Mouse (Mus musculus) brain, embryonic 14.5 days (tissue): Measurements from ENCODE around the gene Tns3.

ENCODE experiments used
- CTCF ChIP-seq: fragments of 200-500 bp; IDR thresholded peaks from 2 replicates; pipeline ENCODE4 v1.5.1; 2012; ENCODE audit warnings: inconsistent platforms, mild to moderate bottlenecking, moderate library complexity, borderline replicate concordance; ENCODE audit not compliant: insufficient read depth, insufficient read length; ENCODE audit errors: extremely low read depth
- POLR2A ChIP-seq: fragments of 200-500 bp; IDR thresholded peaks from 2 replicates; pipeline ENCODE4 v1.6.1; 2012; ENCODE audit warnings: mild to moderate bottlenecking, inconsistent platforms, borderline replicate concordance; ENCODE audit not compliant: poor library complexity, insufficient read depth, insufficient read length, severe bottlenecking; ENCODE audit errors: extremely low read depth

- TF ChIP-seq POLR2A (no peak), CTCF (no peak)
Measured at GRCm38 (mm10) chr11:8703876-8704275, 39.5 kb upstream of the Tns3 start.
